Comparison of ENCODE assay signal across 8 mouse cellular contexts in genomic region chr11:109363191-109364133, GRCm38 (mm10). TPM values are rescaled to one million over a fixed set of nuclear protein-coding genes. Genes with fewer than 3 reads are reported as not detected.
DNase-seq lines count a peak whose midpoint lies in the region; ATAC-seq lines count a peak whose summit lies in the region.

No protein-coding gene starts in this region.

- peak; percentile 54 for DNase-seq in adrenal gland, adult 8-10 months
- DNase-seq in forebrain, embryonic 11.5 days (ENCODE audit: low spot score): no peak
- DNase-seq in thymus, postnatal 10 days (ENCODE audit: low spot score in 2 of 2): peak; percentile 69 to 73
- no peak for DNase-seq in cerebellum, postnatal 25 days

- peak overlapping the region; percentile 94 for H3K9ac ChIP-seq in forebrain, embryonic 11.5 days (ENCODE audit: low read length)
- H3K9ac ChIP-seq in limb, embryonic 13.5 days: peak overlapping the region; percentile 95
- peak overlapping the region; percentile 90 for H3K9ac ChIP-seq in midbrain, embryonic 12.5 days (replicated peaks)

- WGBS in forebrain, embryonic 11.5 days: 4% methylated on average over 53 of the region's 53 CpGs
- WGBS in limb, embryonic 13.5 days: 2% methylated on average over 50 of the region's 53 CpGs
- WGBS in midbrain, embryonic 12.5 days: 4% methylated on average over 51 of the region's 53 CpGs

- H3K4me1 ChIP-seq in forebrain, embryonic 11.5 days (replicated peaks; ENCODE audit: control insufficient read depth, insufficient read depth, low read length): 0 out of 2 replicates have a peak, but pooled peaks cover 3% of the 10 kb centered on the region
- peaks cover 46% of the 10 kb centered on the region for H3K4me1 ChIP-seq in limb, embryonic 13.5 days
- peaks cover 63% of the 10 kb centered on the region for H3K4me1 ChIP-seq in midbrain, embryonic 12.5 days

- peak overlapping the region; percentile 90 for H3K4me3 ChIP-seq in forebrain, embryonic 11.5 days (ENCODE audit: low read depth, low read length)
- H3K4me3 ChIP-seq in limb, embryonic 13.5 days: peak overlapping the region; percentile 93
- H3K4me3 ChIP-seq in midbrain, embryonic 12.5 days: peak overlapping the region; percentile 86

- peaks cover 4% of the 10 kb centered on the region; the same call in 1 of the 2 replicates for H3K36me3 ChIP-seq in forebrain, embryonic 11.5 days (ENCODE audit: control insufficient read depth, insufficient read depth, low read length)
- H3K36me3 ChIP-seq in limb, embryonic 13.5 days: peaks cover 27% of the 10 kb centered on the region
- peaks cover 24% of the 10 kb centered on the region for H3K36me3 ChIP-seq in midbrain, embryonic 12.5 days

- no peaks in the 10 kb centered on the region for H3K9me3 ChIP-seq in forebrain, embryonic 11.5 days (ENCODE audit: control insufficient read depth, low read length)
- H3K9me3 ChIP-seq in limb, embryonic 13.5 days: no peaks in the 10 kb centered on the region
- no peaks in the 10 kb centered on the region for H3K9me3 ChIP-seq in midbrain, embryonic 12.5 days

- ATAC-seq in CD4-positive, CD25-positive, alpha-beta regulatory T cell, adult 4 months: peak; percentile 8
- ATAC-seq in forebrain, embryonic 11.5 days (replicated peaks; ENCODE audit: low FRiP score): peak; percentile 47
- ATAC-seq in hematopoietic stem cell, adult 5-6 weeks (replicated peaks in 1 of 2; ENCODE audit: insufficient read depth in 1 of 2, low FRiP score in 2 of 2, low TSS enrichment in 1 of 2, low read depth in 1 of 2, poor library complexity in 2 of 2, severe bottlenecking in 2 of 2): peak; percentile 13 to 29; a peak in 2 of 4 replicates
- peak; percentile 55 for ATAC-seq in limb, embryonic 13.5 days (ENCODE audit: low FRiP score, low read depth)
- ATAC-seq in midbrain, embryonic 12.5 days (ENCODE audit: low FRiP score, low read depth): peak; percentile 59

- H3K27ac ChIP-seq in forebrain, embryonic 11.5 days (ENCODE audit: low read depth, low read length): peak overlapping the region; percentile 81
- H3K27ac ChIP-seq in limb, embryonic 13.5 days: peak overlapping the region; percentile 95
- H3K27ac ChIP-seq in midbrain, embryonic 12.5 days (replicated peaks): peak overlapping the region; percentile 97

- peak overlapping the region; percentile 80 for H3K4me2 ChIP-seq in forebrain, embryonic 11.5 days (ENCODE audit: low read depth, low read length, severe bottlenecking)
- H3K4me2 ChIP-seq in limb, embryonic 13.5 days (replicated peaks): peak overlapping the region; percentile 77
- H3K4me2 ChIP-seq in midbrain, embryonic 12.5 days (replicated peaks): peak overlapping the region; percentile 77

- no peaks in the 10 kb centered on the region for H3K27me3 ChIP-seq in forebrain, embryonic 11.5 days (ENCODE audit: control insufficient read depth, insufficient read depth, low read length)
- no peaks in the 10 kb centered on the region for H3K27me3 ChIP-seq in limb, embryonic 13.5 days
- peaks cover 18% of the 10 kb centered on the region for H3K27me3 ChIP-seq in midbrain, embryonic 12.5 days

RNA-seq across cellular contexts. Expression of gene Gna13, which starts 0.8 kb away (rescaled TPM):
- 10 to 100 TPM; 55.1 to 57.8 TPM for polyA plus RNA-seq in CD4-positive, CD25-positive, alpha-beta regulatory T cell, adult 4 months (2017; shearing (Covaris generic))
- total RNA-seq in adrenal gland, adult 8-10 months (2022): 10 to 100 TPM; 65.1 to 70.3 (median 68.0) TPM
- polyA plus RNA-seq in forebrain, embryonic 11.5 days (2014; fragmentation: Nextera tagmentation; extraction: Ambion mirVana): 23.2 and 24.2 TPM in 2 replicates
- total RNA-seq in hematopoietic stem cell, adult 5-6 weeks (2017): 62.2 and 64.9 TPM in 2 replicates
- polyA plus RNA-seq in limb, embryonic 13.5 days (2015; fragmentation: Nextera tagmentation; extraction: Ambion mirVana): 21.6 and 21.7 TPM in 2 replicates
- polyA plus RNA-seq in midbrain, embryonic 12.5 days (2016; fragmentation: Nextera tagmentation; extraction: Ambion mirVana): 18.1 and 20.2 TPM in 2 replicates

RNA-seq across cellular contexts. Expression of gene 9930022D16Rik, which starts 50.3 kb away (rescaled TPM):
- polyA plus RNA-seq in CD4-positive, CD25-positive, alpha-beta regulatory T cell, adult 4 months (2017; shearing (Covaris generic)): under 1 TPM; 0.22 to 0.39 TPM
- not detected for total RNA-seq in adrenal gland, adult 8-10 months (2022)
- polyA plus RNA-seq in forebrain, embryonic 11.5 days (2014; fragmentation: Nextera tagmentation; extraction: Ambion mirVana): not detected in 2 replicates
- total RNA-seq in hematopoietic stem cell, adult 5-6 weeks (2017): 0.10 and 0.19 TPM in 2 replicates
- not detected in 2 replicates for polyA plus RNA-seq in limb, embryonic 13.5 days (2015; fragmentation: Nextera tagmentation; extraction: Ambion mirVana)
- not detected in 2 replicates for polyA plus RNA-seq in midbrain, embryonic 12.5 days (2016; fragmentation: Nextera tagmentation; extraction: Ambion mirVana)

Comparison
In these comparisons a context has a peak if more than half of its experiments do, and no peak if none do; other contexts are left out.
1. ATAC-seq: peak in every context shown above with its lines; median percentile 59 in midbrain, embryonic 12.5 days; 55 in limb, embryonic 13.5 days; 47 in forebrain, embryonic 11.5 days; 21 in hematopoietic stem cell, adult 5-6 weeks; 8 in CD4-positive, CD25-positive, alpha-beta regulatory T cell, adult 4 months.
2. DNase-seq: peak in adrenal gland, adult 8-10 months (single experiment) and thymus, postnatal 10 days (2 of 2); none in forebrain, embryonic 11.5 days (single experiment) and cerebellum, postnatal 25 days (0 of 2).
3. Peak in every context shown above with its lines, with median percentiles within 50 percentile points of each other: H3K27ac ChIP-seq, H3K4me2 ChIP-seq, H3K4me3 ChIP-seq and H3K9ac ChIP-seq.